Mouse (Mus musculus): Measurements from ENCODE around the gene Gm13691.
"Not testable (repeated sequence)": the region's sequence is repeated elsewhere in the genome, so short reads cannot be mapped to it uniquely, and the experiment has no call there.

Gm13691 gene

GRCm38 (mm10) chr2:83990253-83990652, at the start of gene Gm13691:
TSS of gene Gm13691 (plus strand) at chr2:83990553.
- DNase-seq (ENCODE audit: low spot score in 2 of 2) = not testable (repeated sequence)

- peak; percentile 46 to 66 for DNase-seq (ENCODE audit: low spot score in 2 of 2)
Measured at GRCm38 (mm10) chr2:83940931-83941361, 49.4 kb upstream of the Gm13691 start, which contains the start of gene Zswim2. TSS of gene Zswim2 (minus strand) at chr2:83941228.

- DNase-seq (ENCODE audit: low spot score in 2 of 2) = no peak
Measured at GRCm38 (mm10) chr2:83941378-83941777, 49.0 kb upstream of the Gm13691 start.

- no peak for DNase-seq (ENCODE audit: low spot score in 2 of 2)
Measured at GRCm38 (mm10) chr2:83941792-83942191, 48.6 kb upstream of the Gm13691 start.

- not testable (repeated sequence) for DNase-seq (ENCODE audit: low spot score in 2 of 2)
Measured at GRCm38 (mm10) chr2:83955393-83955792, 35.0 kb upstream of the Gm13691 start, which contains the start of gene Gm13698. TSS of gene Gm13698 (plus strand) at chr2:83955693.

GRCm38 (mm10) chr2:83961203-83961602, 29.1 kb upstream of the Gm13691 start, which contains the start of gene Gm13693:
TSS of gene Gm13693 (plus strand) at chr2:83961503.
- DNase-seq (ENCODE audit: low spot score in 2 of 2) = not testable (repeated sequence)

- DNase-seq (ENCODE audit: low spot score in 2 of 2) = not testable (repeated sequence)
Measured at GRCm38 (mm10) chr2:83967013-83967412, 23.3 kb upstream of the Gm13691 start, which contains the start of gene Gm13695. TSS of gene Gm13695 (plus strand) at chr2:83967313.

GRCm38 (mm10) chr2:83972823-83973222, 17.5 kb upstream of the Gm13691 start, which contains the start of gene Gm13696:
TSS of gene Gm13696 (plus strand) at chr2:83973123.
- DNase-seq (ENCODE audit: low spot score in 2 of 2) = not testable (repeated sequence)

- DNase-seq (ENCODE audit: low spot score in 2 of 2) = not testable (repeated sequence)
Measured at GRCm38 (mm10) chr2:83978633-83979032, 11.7 kb upstream of the Gm13691 start, which contains the start of gene Gm13694. TSS of gene Gm13694 (plus strand) at chr2:83978933.

- DNase-seq (ENCODE audit: low spot score in 2 of 2) = not testable (repeated sequence)
Measured at GRCm38 (mm10) chr2:83984443-83984842, 5.9 kb upstream of the Gm13691 start, which contains the start of gene Gm13697. TSS of gene Gm13697 (plus strand) at chr2:83984743.

GRCm38 (mm10) chr2:83993639-83994255, 3.4 kb downstream of the Gm13691 start:
- DNase-seq (ENCODE audit: low spot score in 2 of 2) = not testable (repeated sequence)

GRCm38 (mm10) chr2:83994526-83994925, 4.2 kb downstream of the Gm13691 start:
- not testable (repeated sequence) for DNase-seq (ENCODE audit: low spot score in 2 of 2)

- DNase-seq (ENCODE audit: low spot score in 2 of 2) = no peak
Measured at GRCm38 (mm10) chr2:84008913-84009312, 18.6 kb downstream of the Gm13691 start.

GRCm38 (mm10) chr2:84009818-84010217, 19.5 kb downstream of the Gm13691 start:
- no peak for DNase-seq (ENCODE audit: low spot score in 2 of 2)

GRCm38 (mm10) chr2:84014572-84014971, 24.2 kb downstream of the Gm13691 start:
- DNase-seq (ENCODE audit: low spot score in 2 of 2) = no peak

- DNase-seq (ENCODE audit: low spot score in 2 of 2) = not testable (repeated sequence)
Measured at GRCm38 (mm10) chr2:84016291-84016690, 25.9 kb downstream of the Gm13691 start.

- no peak for DNase-seq (ENCODE audit: low spot score in 2 of 2)
Measured at GRCm38 (mm10) chr2:84018330-84018729, 28.0 kb downstream of the Gm13691 start.

- no peak for DNase-seq (ENCODE audit: low spot score in 2 of 2)
Measured at GRCm38 (mm10) chr2:84019519-84020305, 29.4 kb downstream of the Gm13691 start.

GRCm38 (mm10) chr2:84021930-84022329, 31.6 kb downstream of the Gm13691 start:
- no peak for DNase-seq (ENCODE audit: low spot score in 2 of 2)

- no peak for DNase-seq (ENCODE audit: low spot score in 2 of 2)
Measured at GRCm38 (mm10) chr2:84022905-84023304, 32.6 kb downstream of the Gm13691 start.

- DNase-seq (ENCODE audit: low spot score in 2 of 2) = no peak
Measured at GRCm38 (mm10) chr2:84023319-84023718, 33.0 kb downstream of the Gm13691 start.

- DNase-seq (ENCODE audit: low spot score in 2 of 2) = no peak
Measured at GRCm38 (mm10) chr2:84025217-84025616, 34.9 kb downstream of the Gm13691 start.
